Mouse (Mus musculus): ENCODE results near the gene Tada2a. TPM values are rescaled to one million over a fixed set of nuclear protein-coding genes. Genes with fewer than 3 reads are reported as not detected.

Tada2a gene
- 1 to 10 TPM; 4.6 to 6.2 TPM for total RNA-seq (2023)

GRCm38 (mm10) chr11:84128943-84129798 is at the start of gene Tada2a, which contains the start of gene Acaca:
Gene Tada2a, minus strand, starts transcription at chr11:84129600.
Gene Acaca, plus strand, starts transcription at chr11:84129672.

GRCm38 (mm10) chr11:84167046-84167526 is 37.7 kb upstream of the Tada2a start, which contains the start of gene Gm11437:
Gene Gm11437, minus strand, starts transcription at chr11:84167476.

GRCm38 (mm10) chr11:84069034-84069370 is 60.4 kb downstream of the Tada2a start, which contains the start of gene Dusp14:
Gene Dusp14, minus strand, starts transcription at chr11:84069261.

Other genes with a start within 250 kb of the Tada2a start
- 10 to 100 TPM; 25.6 to 28.6 TPM for gene Ddx52, start 187.5 kb downstream of the Tada2a start, total RNA-seq (2023)
- gene Synrg, start 165.2 kb downstream of the Tada2a start, total RNA-seq (2023): 10 to 100 TPM; 56.0 to 61.6 TPM
- under 1 TPM in 1 of 2 experiments, not detected in 1; 0.49 TPM for gene Dusp14, start 60.3 kb downstream of the Tada2a start, total RNA-seq (2023)
- 10 to 100 TPM; 34.1 to 37.9 TPM for gene Acaca, start 72 bp upstream of the Tada2a start, total RNA-seq (2023)
- gene Gm11437, start 37.9 kb upstream of the Tada2a start, total RNA-seq (2023): not detected